Mouse (Mus musculus) heart, embryonic 15.5 days (tissue): ENCODE results near the gene Sec61a2. TPM values are rescaled to one million over a fixed set of nuclear protein-coding genes. Genes with fewer than 3 reads are reported as not detected.

ENCODE experiments used
- ATAC-seq: fragments of 200-750 bp; cut with Nextera tagmentation; replicated peaks from 2 replicates; pipeline ENCODE4 v1.8.0; 2017; ENCODE audit warnings: low read depth, moderate TSS enrichment; ENCODE audit not compliant: insufficient number of reproducible peaks, insufficient read depth, low FRiP score
- H3K27ac ChIP-seq: fragments of 300-500 bp; sonication (generic); 2 replicates; pipeline ENCODE4 v1.5.1; 2015; ENCODE audit warnings: mild to moderate bottlenecking, inconsistent platforms
- H3K27me3 ChIP-seq: fragments of 300-500 bp; sonication (generic); 2 replicates; pipeline ENCODE4 v1.6.1; 2015; ENCODE audit warnings: inconsistent platforms
- H3K36me3 ChIP-seq: fragments of 300-500 bp; sonication (generic); 2 replicates; pipeline ENCODE4 v1.6.1; 2015; ENCODE audit warnings: mild to moderate bottlenecking, inconsistent platforms
- H3K4me1 ChIP-seq: fragments of 300-500 bp; sonication (generic); replicated peaks from 2 replicates; pipeline ENCODE4 v1.6.1; 2015; ENCODE audit warnings: inconsistent platforms
- H3K4me2 ChIP-seq: fragments of 300-500 bp; sonication (generic); 2 replicates; pipeline ENCODE4 v1.6.1; 2015; ENCODE audit warnings: inconsistent platforms, mild to moderate bottlenecking, moderate library complexity
- H3K4me3 ChIP-seq: fragments of 300-500 bp; sonication (generic); 2 replicates; pipeline ENCODE4 v1.5.1; 2015; ENCODE audit warnings: mild to moderate bottlenecking, inconsistent platforms
- H3K9ac ChIP-seq: fragments of 300-500 bp; sonication (generic); 2 replicates; pipeline ENCODE4 v1.6.1; 2015; ENCODE audit warnings: mild to moderate bottlenecking, inconsistent platforms
- H3K9me3 ChIP-seq: fragments of 300-500 bp; sonication (generic); replicated peaks from 2 replicates; pipeline ENCODE4 v1.6.1; 2016; ENCODE audit warnings: inconsistent platforms
- WGBS: fragments of 180-500 bp; shearing (Covaris S2); methylation state at CpG from one replicate; pipeline ENCODE4 v1.1.7; 2015; ENCODE audit warnings: mixed read lengths; 5-methylcytosine and 5-hydroxymethylcytosine counted together
- polyA plus RNA-seq: library from polyadenylated mRNA; unstranded; fragments of >200 nt; fragmentation: Nextera tagmentation; extraction: Ambion mirVana; gene quantifications from 2 replicates; pipeline ENCODE4 v1.2.1, GENCODE M21; 2015

Gene Sec61a2
- polyA plus RNA-seq, 1 experiment from 2014 or later: 44.0 TPM

- no peak overlapping the region for H3K27ac ChIP-seq
- no peak overlapping the region for H3K4me3 ChIP-seq
- no peaks in the 10 kb centered on the region for H3K27me3 ChIP-seq
- H3K4me1 ChIP-seq: no peaks in the 10 kb centered on the region
- ATAC-seq: no peak
- no peaks in the 10 kb centered on the region for H3K9me3 ChIP-seq
- no peaks in the 10 kb centered on the region for H3K36me3 ChIP-seq
- WGBS: 82% methylated on average over 18 of the region's 18 CpGs
- no peak overlapping the region for H3K4me2 ChIP-seq
- no peak overlapping the region for H3K9ac ChIP-seq
These were observed 35.2 kb upstream of the Sec61a2 start for GRCm38 (mm10) chr2:5930291-5931054.

- Histone ChIP-seq H3K4me2 (no peak overlapping the region), H3K9me3 (no peaks in the 10 kb centered on the region), H3K9ac (no peak overlapping the region), H3K36me3 (no peaks in the 10 kb centered on the region), H3K4me1 (no peaks in the 10 kb centered on the region), H3K4me3 (no peak overlapping the region), H3K27me3 (no peaks in the 10 kb centered on the region), H3K27ac (no peak overlapping the region)
- WGBS: 84% methylated on average over 5 of the region's 5 CpGs
- no peak for ATAC-seq
These were observed 34.6 kb upstream of the Sec61a2 start for GRCm38 (mm10) chr2:5929793-5930192.

GRCm38 (mm10) chr2:5927481-5927880, 32.2 kb upstream of the Sec61a2 start:
- Histone ChIP-seq H3K27ac (no peak overlapping the region), H3K36me3 (no peaks in the 10 kb centered on the region), H3K4me3 (no peak overlapping the region), H3K4me2 (no peak overlapping the region), H3K9me3 (no peaks in the 10 kb centered on the region), H3K9ac (no peak overlapping the region), H3K27me3 (no peaks in the 10 kb centered on the region), H3K4me1 (no peaks in the 10 kb centered on the region)
- no peak for ATAC-seq
- WGBS: 86% methylated on average over 5 of the region's 5 CpGs

- H3K4me2 ChIP-seq: no peak overlapping the region
- H3K36me3 ChIP-seq: no peaks in the 10 kb centered on the region
- H3K9ac ChIP-seq: no peak overlapping the region
- no peak for ATAC-seq
- no peak overlapping the region for H3K27ac ChIP-seq
- no peaks in the 10 kb centered on the region for H3K4me1 ChIP-seq
- 74% methylated on average over 9 of the region's 9 CpGs for WGBS
- no peaks in the 10 kb centered on the region for H3K9me3 ChIP-seq
- H3K4me3 ChIP-seq: no peak overlapping the region
- H3K27me3 ChIP-seq: no peaks in the 10 kb centered on the region
These were observed 28.6 kb upstream of the Sec61a2 start for GRCm38 (mm10) chr2:5923786-5924185.

GRCm38 (mm10) chr2:5922823-5923222, 27.6 kb upstream of the Sec61a2 start:
- Histone ChIP-seq H3K4me1 (no peaks in the 10 kb centered on the region), H3K27ac (no peak overlapping the region), H3K27me3 (no peaks in the 10 kb centered on the region), H3K4me2 (no peak overlapping the region), H3K4me3 (no peak overlapping the region), H3K9me3 (no peaks in the 10 kb centered on the region), H3K36me3 (no peaks in the 10 kb centered on the region), H3K9ac (no peak overlapping the region)
- 87% methylated on average over 6 of the region's 6 CpGs for WGBS
- ATAC-seq: no peak

- Histone ChIP-seq H3K36me3 (no peaks in the 10 kb centered on the region), H3K27me3 (no peaks in the 10 kb centered on the region), H3K4me1 (no peaks in the 10 kb centered on the region), H3K27ac (no peak overlapping the region), H3K4me3 (no peak overlapping the region), H3K4me2 (no peak overlapping the region), H3K9me3 (no peaks in the 10 kb centered on the region), H3K9ac (no peak overlapping the region)
- 61% methylated on average over 16 of the region's 16 CpGs for whole genome bisulfite sequencing
- no peak for ATAC-seq
These were observed 16.2 kb upstream of the Sec61a2 start for GRCm38 (mm10) chr2:5911282-5911965.

- no peaks in the 10 kb centered on the region for H3K4me1 ChIP-seq
- H3K4me3 ChIP-seq: no peak overlapping the region
- H3K9ac ChIP-seq: no peak overlapping the region
- H3K27ac ChIP-seq: no peak overlapping the region
- H3K36me3 ChIP-seq: no peaks in the 10 kb centered on the region
- H3K9me3 ChIP-seq: no peaks in the 10 kb centered on the region
- WGBS: 58% methylated on average over 3 of the region's 3 CpGs
- H3K4me2 ChIP-seq: no peak overlapping the region
- no peak for ATAC-seq
- no peaks in the 10 kb centered on the region for H3K27me3 ChIP-seq
These were observed 11.4 kb upstream of the Sec61a2 start for GRCm38 (mm10) chr2:5906625-5907024.

- no peak for ATAC-seq
- no peaks in the 10 kb centered on the region for H3K27me3 ChIP-seq
- 25% methylated on average over 5 of the region's 5 CpGs for WGBS
- H3K9ac ChIP-seq: no peak overlapping the region
- H3K4me3 ChIP-seq: no peak overlapping the region
- no peaks in the 10 kb centered on the region for H3K4me1 ChIP-seq
- no peak overlapping the region for H3K4me2 ChIP-seq
- no peaks in the 10 kb centered on the region for H3K9me3 ChIP-seq
- no peak overlapping the region for H3K27ac ChIP-seq
- no peaks in the 10 kb centered on the region for H3K36me3 ChIP-seq
These were observed 10.9 kb upstream of the Sec61a2 start for GRCm38 (mm10) chr2:5906092-5906491.

- WGBS: 70% methylated on average over 5 of the region's 5 CpGs
- no peak overlapping the region for H3K27ac ChIP-seq
- H3K9me3 ChIP-seq: no peaks in the 10 kb centered on the region
- no peaks in the 10 kb centered on the region for H3K27me3 ChIP-seq
- H3K9ac ChIP-seq: no peak overlapping the region
- H3K4me3 ChIP-seq: no peak overlapping the region
- H3K4me2 ChIP-seq: no peak overlapping the region
- no peak for ATAC-seq
- no peaks in the 10 kb centered on the region for H3K36me3 ChIP-seq
- 0 out of 2 replicates have a peak, but pooled peaks cover 3% of the 10 kb centered on the region for H3K4me1 ChIP-seq
These were observed 4.9 kb upstream of the Sec61a2 start for GRCm38 (mm10) chr2:5900145-5900544.

- peaks cover 4% of the 10 kb centered on the region; the same call in 1 of the 2 replicates for H3K36me3 ChIP-seq
- H3K4me3 ChIP-seq: peak overlapping the region; percentile 99
- H3K9me3 ChIP-seq: no peaks in the 10 kb centered on the region
- peaks cover 11% of the 10 kb centered on the region for H3K4me1 ChIP-seq
- peak overlapping the region; percentile 98; the same call in 1 of the 2 replicates for H3K9ac ChIP-seq
- H3K4me2 ChIP-seq: peak overlapping the region; percentile 81
- no peak overlapping the region for H3K27ac ChIP-seq
- WGBS: 48% methylated on average over 11 of the region's 11 CpGs
- no peak for ATAC-seq
- no peaks in the 10 kb centered on the region for H3K27me3 ChIP-seq
These were observed 936 bp downstream of the Sec61a2 start for GRCm38 (mm10) chr2:5894296-5894695.

GRCm38 (mm10) chr2:5889412-5889811, 5.8 kb downstream of the Sec61a2 start:
- WGBS: 57% methylated on average over 2 of the region's 2 CpGs
- peaks cover 26% of the 10 kb centered on the region for H3K36me3 ChIP-seq

More at GRCm38 (mm10) chr2:5889412-5889811, 5.8 kb downstream of the Sec61a2 start:
- Histone ChIP-seq H3K9me3 (no peaks in the 10 kb centered on the region), H3K4me3 (no peak overlapping the region), H3K4me1 (peaks cover 6% of the 10 kb centered on the region), H3K9ac (no peak overlapping the region), H3K4me2 (no peak overlapping the region), H3K27ac (no peak overlapping the region), H3K27me3 (no peaks in the 10 kb centered on the region)
- ATAC-seq: no peak
